Mouse (Mus musculus) stomach, embryonic 16.5 days (tissue): ENCODE measurements around the gene Robo1. TPM values are rescaled to one million over a fixed set of nuclear protein-coding genes. Genes with fewer than 3 reads are reported as not detected.

Source experiments
- ATAC-seq: fragments of 200-750 bp; cut with Nextera tagmentation; 2 replicates; pipeline ENCODE4 v1.8.0; 2017; ENCODE audit warnings: moderate number of reproducible peaks, moderate TSS enrichment; ENCODE audit not compliant: insufficient read depth, low FRiP score
- H3K27ac ChIP-seq: fragments of 300-500 bp; sonication (generic); 2 replicates; pipeline ENCODE4 v1.5.1; 2014; ENCODE audit warnings: low read length
- H3K27me3 ChIP-seq: fragments of 300-500 bp; sonication (generic); 2 replicates; pipeline ENCODE4 v1.6.1; 2014; ENCODE audit warnings: low read length, control low read depth, mixed read lengths; ENCODE audit not compliant: control insufficient read depth, insufficient read depth
- H3K36me3 ChIP-seq: fragments of 300-500 bp; sonication (generic); 2 replicates; pipeline ENCODE4 v1.6.1; 2014; ENCODE audit warnings: low read length; ENCODE audit not compliant: control insufficient read depth, insufficient read depth
- H3K4me1 ChIP-seq: fragments of 300-500 bp; sonication (generic); 2 replicates; pipeline ENCODE4 v1.6.1; 2014; ENCODE audit warnings: low read length, control low read depth, mixed read lengths; ENCODE audit not compliant: control insufficient read depth, insufficient read depth
- H3K4me2 ChIP-seq: fragments of 300-500 bp; sonication (generic); 2 replicates; pipeline ENCODE4 v1.6.1; 2014; ENCODE audit warnings: low read depth, low read length, mixed read lengths
- H3K4me3 ChIP-seq: fragments of 300-500 bp; sonication (generic); replicated peaks from 2 replicates; pipeline ENCODE4 v1.5.1; 2014; ENCODE audit warnings: mild to moderate bottlenecking, low read length
- H3K9ac ChIP-seq: fragments of 300-500 bp; sonication (generic); 2 replicates; pipeline ENCODE4 v1.6.1; 2014; ENCODE audit warnings: low read length
- H3K9me3 ChIP-seq: fragments of 300-500 bp; sonication (generic); replicated peaks from 2 replicates; pipeline ENCODE4 v1.6.1; 2016; ENCODE audit warnings: low read length, control low read depth; ENCODE audit not compliant: control insufficient read depth
- WGBS: fragments of 180-500 bp; shearing (Covaris S2); extraction: QIAGEN DNeasy Blood & Tissue Kit; methylation state at CpG from one replicate; pipeline ENCODE4 v1.1.7; 2014; 5-methylcytosine and 5-hydroxymethylcytosine counted together
- polyA plus RNA-seq: library from polyadenylated mRNA; unstranded; fragments of >200 nt; fragmentation: Nextera tagmentation; extraction: Ambion mirVana; gene quantifications from 2 replicates; pipeline ENCODE4 v1.2.1, GENCODE M21; 2015

Robo1 gene
- polyA plus RNA-seq, 1 experiment from 2014 or later = 23.4 TPM

GRCm38 (mm10) chr16:72773034-72773433, 464.9 kb downstream of the Robo1 start:
- H3K4me3 ChIP-seq = no peak overlapping the region
- H3K27ac ChIP-seq = no peak overlapping the region
- no peaks in the 10 kb centered on the region for H3K4me1 ChIP-seq
- no peak for ATAC-seq
- no peaks in the 10 kb centered on the region for H3K27me3 ChIP-seq
- H3K9ac ChIP-seq = no peak overlapping the region
- H3K36me3 ChIP-seq = no peaks in the 10 kb centered on the region
- no peak overlapping the region for H3K4me2 ChIP-seq
- no peaks in the 10 kb centered on the region for H3K9me3 ChIP-seq
- WGBS = 57% methylated on average over 7 of the region's 7 CpGs

- ATAC-seq = peak; percentile 53; the same call in 1 of the 2 replicates
- peaks cover 3% of the 10 kb centered on the region; the same call in 1 of the 2 replicates for H3K4me1 ChIP-seq
- no peaks in the 10 kb centered on the region for H3K36me3 ChIP-seq
- H3K9ac ChIP-seq = no peak overlapping the region
- no peak overlapping the region for H3K4me3 ChIP-seq
- H3K9me3 ChIP-seq = no peaks in the 10 kb centered on the region
- peak overlapping the region; percentile 33; the same call in 1 of the 2 replicates for H3K27ac ChIP-seq
- 37% methylated on average over 9 of the region's 9 CpGs for WGBS
- H3K27me3 ChIP-seq = no peaks in the 10 kb centered on the region
- peak overlapping the region; percentile 27; the same call in 1 of the 2 replicates for H3K4me2 ChIP-seq
Observed at GRCm38 (mm10) chr16:72778520-72778919, 470.4 kb downstream of the Robo1 start.

- Histone ChIP-seq H3K4me3 (no peak overlapping the region), H3K9ac (no peak overlapping the region), H3K36me3 (no peaks in the 10 kb centered on the region), H3K27me3 (no peaks in the 10 kb centered on the region), H3K9me3 (no peaks in the 10 kb centered on the region), H3K4me2 (no peak overlapping the region), H3K27ac (no peak overlapping the region), H3K4me1 (peaks cover 3% of the 10 kb centered on the region; the same call in 1 of the 2 replicates)
- 91% methylated on average over 6 of the region's 6 CpGs for WGBS
- no peak for ATAC-seq
Observed at GRCm38 (mm10) chr16:72782171-72782570, 474.1 kb downstream of the Robo1 start.

- no peaks in the 10 kb centered on the region for H3K36me3 ChIP-seq
- no peak overlapping the region for H3K4me3 ChIP-seq
- ATAC-seq = no peak
- H3K9ac ChIP-seq = no peak overlapping the region
- H3K9me3 ChIP-seq = no peaks in the 10 kb centered on the region
- no peaks in the 10 kb centered on the region for H3K27me3 ChIP-seq
- no peaks in the 10 kb centered on the region for H3K4me1 ChIP-seq
- WGBS = 88% methylated on average over 6 of the region's 6 CpGs
- no peak overlapping the region for H3K27ac ChIP-seq
- no peak overlapping the region for H3K4me2 ChIP-seq
Observed at GRCm38 (mm10) chr16:72786079-72786478, 478.0 kb downstream of the Robo1 start.

GRCm38 (mm10) chr16:72786636-72787035, 478.5 kb downstream of the Robo1 start:
- Histone ChIP-seq H3K36me3 (no peaks in the 10 kb centered on the region), H3K27me3 (no peaks in the 10 kb centered on the region), H3K4me2 (no peak overlapping the region), H3K9me3 (no peaks in the 10 kb centered on the region), H3K27ac (no peak overlapping the region), H3K9ac (no peak overlapping the region), H3K4me1 (no peaks in the 10 kb centered on the region), H3K4me3 (no peak overlapping the region)
- no peak for ATAC-seq
- WGBS = 57% methylated on average over 5 of the region's 5 CpGs

- ATAC-seq = no peak
- Histone ChIP-seq H3K4me1 (no peaks in the 10 kb centered on the region), H3K36me3 (no peaks in the 10 kb centered on the region), H3K4me2 (no peak overlapping the region), H3K27ac (no peak overlapping the region), H3K9ac (no peak overlapping the region), H3K27me3 (no peaks in the 10 kb centered on the region), H3K9me3 (no peaks in the 10 kb centered on the region), H3K4me3 (no peak overlapping the region)
- 53% methylated on average over 7 of the region's 7 CpGs for WGBS
Observed at GRCm38 (mm10) chr16:72788017-72788416, 479.9 kb downstream of the Robo1 start.

GRCm38 (mm10) chr16:72791181-72791705, 483.1 kb downstream of the Robo1 start:
- WGBS = 52% methylated on average over 9 of the region's 9 CpGs
- H3K4me2 ChIP-seq = no peak overlapping the region
- H3K4me1 ChIP-seq = peaks cover 10% of the 10 kb centered on the region
- H3K27ac ChIP-seq = no peak overlapping the region
- no peak overlapping the region for H3K4me3 ChIP-seq
- ATAC-seq = peak; percentile 33; the same call in 1 of the 2 replicates
- H3K9ac ChIP-seq = no peak overlapping the region
- no peaks in the 10 kb centered on the region for H3K36me3 ChIP-seq
- H3K27me3 ChIP-seq = no peaks in the 10 kb centered on the region
- no peaks in the 10 kb centered on the region for H3K9me3 ChIP-seq

GRCm38 (mm10) chr16:72794692-72795378, 486.7 kb downstream of the Robo1 start:
- Histone ChIP-seq H3K4me2 (no peak overlapping the region), H3K4me1 (peaks cover 11% of the 10 kb centered on the region), H3K9me3 (no peaks in the 10 kb centered on the region), H3K4me3 (no peak overlapping the region), H3K27me3 (no peaks in the 10 kb centered on the region), H3K36me3 (no peaks in the 10 kb centered on the region), H3K27ac (no peak overlapping the region), H3K9ac (no peak overlapping the region)
- ATAC-seq = no peak
- 60% methylated on average over 6 of the region's 6 CpGs for WGBS

- H3K4me3 ChIP-seq = no peak overlapping the region
- no peak for ATAC-seq
- no peak overlapping the region for H3K27ac ChIP-seq
- no peak overlapping the region for H3K9ac ChIP-seq
- no peaks in the 10 kb centered on the region for H3K27me3 ChIP-seq
- H3K36me3 ChIP-seq = no peaks in the 10 kb centered on the region
- peaks cover 16% of the 10 kb centered on the region for H3K4me1 ChIP-seq
- H3K9me3 ChIP-seq = no peaks in the 10 kb centered on the region
- H3K4me2 ChIP-seq = no peak overlapping the region
- 52% methylated on average over 1 of the region's 1 CpGs for WGBS
Observed at GRCm38 (mm10) chr16:72795379-72795712, 487.2 kb downstream of the Robo1 start.
